Mouse (Mus musculus) stomach, postnatal 0 days (tissue): ENCODE data around the gene Vps53.

Source experiments
- CTCF ChIP-seq: IDR thresholded peaks from 2 replicates; pipeline ENCODE4 v1.5.1; 2016; ENCODE audit warnings: antibody characterized with exemption, low read depth, mild to moderate bottlenecking, moderate library complexity
- EP300 ChIP-seq: optimal IDR thresholded peaks from 2 replicates; pipeline ENCODE3; 2016; ENCODE audit warnings: antibody characterized with exemption

- TF ChIP-seq CTCF (no peak), EP300 (no peak)
Measured at GRCm38 (mm10) chr11:76088506-76088905, 90.9 kb downstream of the Vps53 start.
